ENCODE assay signal across 13 mouse cellular contexts in genomic region chr9:119082656-119083430, GRCm38 (mm10). TPM values are rescaled to one million over a fixed set of nuclear protein-coding genes. Genes with fewer than 3 reads are reported as not detected.
DNase-seq lines count a peak whose midpoint lies in the region; ATAC-seq lines count a peak whose summit lies in the region.
"Had no signal": no experiment of that assay in that cellular context is flagged by ENCODE, and none has a peak within 500 bp of the region (broad histone marks: within the 10 kb centered on the region; RNA-seq: fewer than 3 reads in every experiment).

No protein-coding gene starts in this region.

- whole genome bisulfite sequencing in hindbrain, embryonic 10.5 days = 70% methylated on average over 7 of the region's 7 CpGs
- WGBS in hindbrain, embryonic 16.5 days = 74% methylated on average over 7 of the region's 7 CpGs
- 69% methylated on average over 7 of the region's 7 CpGs for WGBS in forebrain, embryonic 13.5 days
- WGBS in midbrain, embryonic 13.5 days = 62% methylated on average over 7 of the region's 7 CpGs

- no peaks in the 10 kb centered on the region for H3K9me3 ChIP-seq in hindbrain, embryonic 10.5 days
- no peaks in the 10 kb centered on the region for H3K9me3 ChIP-seq in hindbrain, embryonic 16.5 days (ENCODE audit: control insufficient read depth, low read length)
- no peaks in the 10 kb centered on the region for H3K9me3 ChIP-seq in forebrain, embryonic 13.5 days (replicated peaks)
- no peaks in the 10 kb centered on the region for H3K9me3 ChIP-seq in midbrain, embryonic 13.5 days
- H3K9me3 ChIP-seq: embryonic facial prominence, embryonic 15.5 days had no signal

- H3K36me3 ChIP-seq in hindbrain, embryonic 10.5 days = peaks cover 45% of the 10 kb centered on the region
- peaks cover 5% of the 10 kb centered on the region; the same call in 1 of the 2 replicates for H3K36me3 ChIP-seq in hindbrain, embryonic 16.5 days (ENCODE audit: control insufficient read depth, insufficient read depth, low read length)
- no peaks in the 10 kb centered on the region for H3K36me3 ChIP-seq in forebrain, embryonic 13.5 days (ENCODE audit: poor library complexity, severe bottlenecking)
- peaks cover 22% of the 10 kb centered on the region for H3K36me3 ChIP-seq in midbrain, embryonic 13.5 days

- H3K27ac ChIP-seq in hindbrain, embryonic 10.5 days = peak overlapping the region; percentile 81
- no peak overlapping the region for H3K27ac ChIP-seq in hindbrain, embryonic 16.5 days (ENCODE audit: low read depth, low read length)
- H3K27ac ChIP-seq in forebrain, embryonic 13.5 days = peak overlapping the region; percentile 73
- H3K27ac ChIP-seq in midbrain, embryonic 13.5 days = peak overlapping the region; percentile 82
- H3K27ac ChIP-seq: embryonic facial prominence, embryonic 15.5 days; left cerebral cortex, adult 2 months had no signal

- DNase-seq in hindbrain, embryonic 10.5 days (ENCODE audit: low spot score) = no peak
- peak; percentile 94 for DNase-seq in R1 (ENCODE audit: low read depth, low spot score)
- no peak for DNase-seq in right cerebral cortex, postnatal 10 days (ENCODE audit: low spot score in 2 of 2)
- DNase-seq in urinary bladder, postnatal 4 days (ENCODE audit: low spot score in 2 of 2) = no peak
- DNase-seq: gastrocnemius, postnatal 10 days; kidney, adult 2 months; lung, postnatal 14 days; thymus, adult 2 months had no signal

- peaks cover 60% of the 10 kb centered on the region for H3K4me1 ChIP-seq in hindbrain, embryonic 10.5 days (replicated peaks)
- H3K4me1 ChIP-seq in hindbrain, embryonic 16.5 days (ENCODE audit: control insufficient read depth, insufficient read depth, low read depth, low read length) = peaks cover 13% of the 10 kb centered on the region
- peaks cover 22% of the 10 kb centered on the region for H3K4me1 ChIP-seq in forebrain, embryonic 13.5 days
- peaks cover 37% of the 10 kb centered on the region for H3K4me1 ChIP-seq in midbrain, embryonic 13.5 days (replicated peaks)

- no peak overlapping the region for H3K4me3 ChIP-seq in hindbrain, embryonic 10.5 days
- no peak overlapping the region for H3K4me3 ChIP-seq in hindbrain, embryonic 16.5 days (ENCODE audit: low read length)
- no peak overlapping the region for H3K4me3 ChIP-seq in forebrain, embryonic 13.5 days
- H3K4me3 ChIP-seq in midbrain, embryonic 13.5 days (replicated peaks) = no peak overlapping the region
- H3K4me3 ChIP-seq: embryonic facial prominence, embryonic 15.5 days; left cerebral cortex, adult 2 months had no signal

- no peak overlapping the region for H3K9ac ChIP-seq in hindbrain, embryonic 16.5 days (ENCODE audit: low read depth, low read length)
- no peak overlapping the region for H3K9ac ChIP-seq in forebrain, embryonic 13.5 days
- no peak overlapping the region for H3K9ac ChIP-seq in midbrain, embryonic 13.5 days (replicated peaks)
- H3K9ac ChIP-seq: embryonic facial prominence, embryonic 15.5 days had no signal

- no peak overlapping the region for H3K4me2 ChIP-seq in hindbrain, embryonic 16.5 days (ENCODE audit: low read length)
- no peak overlapping the region for H3K4me2 ChIP-seq in forebrain, embryonic 13.5 days
- H3K4me2 ChIP-seq in midbrain, embryonic 13.5 days (replicated peaks) = no peak overlapping the region
- H3K4me2 ChIP-seq: embryonic facial prominence, embryonic 15.5 days had no signal

- peaks cover 7% of the 10 kb centered on the region for H3K27me3 ChIP-seq in hindbrain, embryonic 10.5 days (ENCODE audit: insufficient read depth, poor library complexity, severe bottlenecking)
- H3K27me3 ChIP-seq in hindbrain, embryonic 16.5 days (replicated peaks; ENCODE audit: control insufficient read depth, insufficient read depth, low read length) = no peaks in the 10 kb centered on the region
- no peaks in the 10 kb centered on the region; the same call in 1 of the 2 replicates for H3K27me3 ChIP-seq in forebrain, embryonic 13.5 days
- peaks cover 20% of the 10 kb centered on the region for H3K27me3 ChIP-seq in midbrain, embryonic 13.5 days
- H3K27me3 ChIP-seq: embryonic facial prominence, embryonic 15.5 days had no signal

- no peak for ATAC-seq in hindbrain, embryonic 16.5 days
- ATAC-seq in forebrain, embryonic 13.5 days = no peak
- peak; percentile 22 for ATAC-seq in midbrain, embryonic 13.5 days

RNA-seq across cellular contexts. Expression of gene Plcd1, which starts 10.5 kb away (rescaled TPM):
- 30.8 and 31.8 TPM in 2 replicates for polyA plus RNA-seq in hindbrain, embryonic 10.5 days (2016; fragmentation: Nextera tagmentation; extraction: Ambion mirVana)
- 20.7 and 22.4 TPM in 2 replicates for polyA plus RNA-seq in hindbrain, embryonic 16.5 days (2015; fragmentation: Nextera tagmentation; extraction: Ambion mirVana)
- 8.4 and 12.2 TPM in 2 replicates for polyA plus RNA-seq in forebrain, embryonic 13.5 days (2015; fragmentation: Nextera tagmentation; extraction: Ambion mirVana)
- 20.0 and 21.0 TPM in 2 replicates for polyA plus RNA-seq in midbrain, embryonic 13.5 days (2015; fragmentation: Nextera tagmentation; extraction: Ambion mirVana)

RNA-seq across cellular contexts. Expression of gene Dlec1, which starts 19.4 kb away (rescaled TPM):
- polyA plus RNA-seq in hindbrain, embryonic 10.5 days (2016; fragmentation: Nextera tagmentation; extraction: Ambion mirVana) = 1.6 and 1.8 TPM in 2 replicates
- polyA plus RNA-seq in hindbrain, embryonic 16.5 days (2015; fragmentation: Nextera tagmentation; extraction: Ambion mirVana) = 0.77 and 2.9 TPM in 2 replicates
- polyA plus RNA-seq in forebrain, embryonic 13.5 days (2015; fragmentation: Nextera tagmentation; extraction: Ambion mirVana) = 0.57 and 0.86 TPM in 2 replicates
- 0.75 and 0.81 TPM in 2 replicates for polyA plus RNA-seq in midbrain, embryonic 13.5 days (2015; fragmentation: Nextera tagmentation; extraction: Ambion mirVana)

RNA-seq across cellular contexts. Expression of gene Vill, which starts 30.3 kb away (rescaled TPM):
- polyA plus RNA-seq in hindbrain, embryonic 10.5 days (2016; fragmentation: Nextera tagmentation; extraction: Ambion mirVana) = 15.8 and 16.1 TPM in 2 replicates
- 4.7 and 5.0 TPM in 2 replicates for polyA plus RNA-seq in hindbrain, embryonic 16.5 days (2015; fragmentation: Nextera tagmentation; extraction: Ambion mirVana)
- polyA plus RNA-seq in forebrain, embryonic 13.5 days (2015; fragmentation: Nextera tagmentation; extraction: Ambion mirVana) = 3.9 and 4.3 TPM in 2 replicates
- polyA plus RNA-seq in midbrain, embryonic 13.5 days (2015; fragmentation: Nextera tagmentation; extraction: Ambion mirVana) = 4.2 and 4.4 TPM in 2 replicates
